Comparison of ENCODE assay signal across 18 mouse cellular contexts in genomic region chr2:14834700-14835317, GRCm38 (mm10).
DNase-seq lines count a peak whose midpoint lies in the region; ATAC-seq and TF ChIP-seq lines count a peak whose summit lies in the region.
"Had no signal": no experiment of that assay in that cellular context is flagged by ENCODE, and none has a peak within 500 bp of the region (broad histone marks: within the 10 kb centered on the region; RNA-seq: fewer than 3 reads in every experiment).

No protein-coding gene starts in this region.

- H3K4me3 ChIP-seq in heart, adult 2 months = no peak overlapping the region
- H3K4me3 ChIP-seq in lung, postnatal 0 days (ENCODE audit: low read depth, low read length) = no peak overlapping the region
- no peak overlapping the region for H3K4me3 ChIP-seq in heart, embryonic 12.5 days
- H3K4me3 ChIP-seq in hindbrain, embryonic 16.5 days (ENCODE audit: low read length) = no peak overlapping the region
- H3K4me3 ChIP-seq: embryonic facial prominence, embryonic 12.5 days had no signal

- no peak for ATAC-seq in lung, postnatal 0 days
- ATAC-seq in heart, embryonic 12.5 days (ENCODE audit: insufficient number of reproducible peaks, low FRiP score) = peak; percentile 48; the same call in 1 of the 2 replicates
- no peak for ATAC-seq in hindbrain, embryonic 16.5 days
- ATAC-seq: hindbrain, postnatal 0 days had no signal

- H3K9ac ChIP-seq in heart, adult 2 months (ENCODE audit: low read depth, low read length) = no peak overlapping the region; the same call in 1 of the 2 replicates
- H3K9ac ChIP-seq in lung, postnatal 0 days (replicated peaks; ENCODE audit: low read depth) = no peak overlapping the region
- no peak overlapping the region for H3K9ac ChIP-seq in heart, embryonic 12.5 days
- H3K9ac ChIP-seq in hindbrain, embryonic 16.5 days (ENCODE audit: low read depth, low read length) = no peak overlapping the region
- H3K9ac ChIP-seq: embryonic facial prominence, embryonic 12.5 days; liver, embryonic 14.5 days had no signal

- TF ChIP-seq POLR2A in heart, adult 2 months (IDR thresholded peaks at IDR 0.05; ENCODE audit: insufficient read depth, low read depth, low read length) = peak; percentile 65; the same call in 1 of the 2 replicates

- peak in 1 of 2 experiments; percentile 40 for DNase-seq in heart, adult 2 months
- no peak for DNase-seq in heart, postnatal 25 days (ENCODE audit: low spot score)
- DNase-seq in lung, postnatal 0 days (ENCODE audit: low spot score) = peak; percentile 13
- DNase-seq in lung, postnatal 14 days = no peak
- DNase-seq in heart, postnatal 4 days = peak; percentile 24
- DNase-seq in natural killer cell, adult 2 months (ENCODE audit: low spot score in 2 of 2) = no peak
- DNase-seq: adrenal gland, postnatal 36 days; left cerebral cortex, postnatal 4 days; midbrain, embryonic 14.5 days; right cerebral cortex, postnatal 14 days; thymus, postnatal 25 days had no signal

- no peaks in the 10 kb centered on the region for H3K27me3 ChIP-seq in heart, adult 2 months (ENCODE audit: control insufficient read depth, insufficient read depth, low read length)
- H3K27me3 ChIP-seq in lung, postnatal 0 days (replicated peaks; ENCODE audit: insufficient read depth, low read length) = no peaks in the 10 kb centered on the region
- H3K27me3 ChIP-seq in heart, embryonic 12.5 days (replicated peaks) = no peaks in the 10 kb centered on the region
- H3K27me3 ChIP-seq in hindbrain, embryonic 16.5 days (replicated peaks; ENCODE audit: control insufficient read depth, insufficient read depth, low read length) = no peaks in the 10 kb centered on the region
- H3K27me3 ChIP-seq: embryonic facial prominence, embryonic 12.5 days had no signal

- H3K27ac ChIP-seq in heart, adult 2 months = peak overlapping the region; percentile 81
- H3K27ac ChIP-seq in lung, postnatal 0 days (ENCODE audit: low read length) = no peak overlapping the region
- peak overlapping the region; percentile 54; the same call in 1 of the 2 replicates for H3K27ac ChIP-seq in heart, embryonic 12.5 days (ENCODE audit: poor library complexity, severe bottlenecking)
- no peak overlapping the region for H3K27ac ChIP-seq in hindbrain, embryonic 16.5 days (ENCODE audit: low read depth, low read length)
- H3K27ac ChIP-seq: embryonic facial prominence, embryonic 12.5 days; hindbrain, postnatal 0 days; kidney, postnatal 0 days; liver, embryonic 14.5 days; macrophage had no signal

- intact Hi-C loops in heart, adult 2 months (cut with DNase I) = no loop called here
- intact Hi-C loops in heart, postnatal 25 days (cut with DNase I) = loop anchor here (5.0 kb wide), 1 partner anchor 92 kb away; no protein-coding TSS in a partner anchor

- peaks cover 2% of the 10 kb centered on the region; the same call in 1 of the 2 replicates for H3K4me1 ChIP-seq in heart, adult 2 months (ENCODE audit: control insufficient read depth, insufficient read depth, low read length)
- H3K4me1 ChIP-seq in lung, postnatal 0 days (ENCODE audit: insufficient read depth, low read depth, low read length) = no peaks in the 10 kb centered on the region
- H3K4me1 ChIP-seq in heart, embryonic 12.5 days (replicated peaks) = peaks cover 22% of the 10 kb centered on the region
- no peaks in the 10 kb centered on the region for H3K4me1 ChIP-seq in hindbrain, embryonic 16.5 days (ENCODE audit: control insufficient read depth, insufficient read depth, low read depth, low read length)
- H3K4me1 ChIP-seq: embryonic facial prominence, embryonic 12.5 days had no signal

- H3K36me3 ChIP-seq in heart, adult 2 months (ENCODE audit: control insufficient read depth, insufficient read depth, low read length) = peaks cover 15% of the 10 kb centered on the region
- no peaks in the 10 kb centered on the region for H3K36me3 ChIP-seq in lung, postnatal 0 days (ENCODE audit: insufficient read depth, low read length)
- H3K36me3 ChIP-seq in heart, embryonic 12.5 days = no peaks in the 10 kb centered on the region
- H3K36me3 ChIP-seq in hindbrain, embryonic 16.5 days (ENCODE audit: control insufficient read depth, insufficient read depth, low read length) = no peaks in the 10 kb centered on the region
- H3K36me3 ChIP-seq: embryonic facial prominence, embryonic 12.5 days had no signal

- TF ChIP-seq EP300 in heart, adult 2 months (IDR thresholded peaks at IDR 0.05; ENCODE audit: insufficient read depth, low read depth, low read length) = peak; percentile 42; the same call in 1 of the 2 replicates
- TF ChIP-seq EP300 in lung, postnatal 0 days (IDR thresholded peaks at IDR 0.05) = no peak

- H3K4me2 ChIP-seq in lung, postnatal 0 days (replicated peaks; ENCODE audit: low read depth, low read length) = no peak overlapping the region
- H3K4me2 ChIP-seq in heart, embryonic 12.5 days = no peak overlapping the region
- H3K4me2 ChIP-seq in hindbrain, embryonic 16.5 days (ENCODE audit: low read length) = no peak overlapping the region
- H3K4me2 ChIP-seq: embryonic facial prominence, embryonic 12.5 days had no signal

- H3K9me3 ChIP-seq in lung, postnatal 0 days (ENCODE audit: low read length) = no peaks in the 10 kb centered on the region
- no peaks in the 10 kb centered on the region for H3K9me3 ChIP-seq in heart, embryonic 12.5 days (replicated peaks)
- no peaks in the 10 kb centered on the region for H3K9me3 ChIP-seq in hindbrain, embryonic 16.5 days (ENCODE audit: control insufficient read depth, low read length)
- H3K9me3 ChIP-seq: embryonic facial prominence, embryonic 12.5 days had no signal

- 49% methylated on average over 5 of the region's 5 CpGs for WGBS in heart, adult 2 months
- WGBS in lung, postnatal 0 days = 69% methylated on average over 5 of the region's 5 CpGs
- 53% methylated on average over 5 of the region's 5 CpGs for WGBS in heart, embryonic 12.5 days
- WGBS in hindbrain, embryonic 16.5 days = 75% methylated on average over 5 of the region's 5 CpGs

- H3K79me2 ChIP-seq in heart, adult 2 months (replicated peaks; ENCODE audit: control insufficient read depth, insufficient read depth, low read length) = peaks cover under 1% of the 10 kb centered on the region

- no peak for TF ChIP-seq CTCF in heart, adult 2 months (IDR thresholded peaks at IDR 0.05)
- TF ChIP-seq CTCF in lung, postnatal 0 days (IDR thresholded peaks at IDR 0.05) = no peak

Comparison
In these comparisons a context has a peak if more than half of its experiments do, and no peak if none do; other contexts are left out.
1. DNase-seq: peak in lung, postnatal 0 days (single experiment) and heart, postnatal 4 days (single experiment); none in heart, postnatal 25 days (single experiment), lung, postnatal 14 days (single experiment) and natural killer cell, adult 2 months (0 of 2).
2. H3K27ac ChIP-seq: peak in heart, adult 2 months (single experiment) and heart, embryonic 12.5 days (single experiment); none in lung, postnatal 0 days (single experiment) and hindbrain, embryonic 16.5 days (single experiment).